Mouse (Mus musculus): Measurements from ENCODE around the gene Scimp. TPM values are rescaled to one million over a fixed set of nuclear protein-coding genes. Genes with fewer than 3 reads are reported as not detected.

The Scimp gene
- total RNA-seq (2014; fragmentation: Nextera tagmentation) (not detected in 2 replicates), total RNA-seq (2017) (0.99 TPM in 1 of 2 replicates, not detected in the other)

GRCm38 (mm10) chr11:70812365-70812764, at the start of gene Scimp:
Scimp (minus strand) TSS chr11:70812586.
- no peak for ATAC-seq (replicated peaks; ENCODE audit: low FRiP score, low TSS enrichment, poor library complexity, severe bottlenecking)

GRCm38 (mm10) chr11:70860371-70860770, 48.0 kb upstream of the Scimp start:
- ATAC-seq (replicated peaks; ENCODE audit: low FRiP score, low TSS enrichment, poor library complexity, severe bottlenecking) = no peak

GRCm38 (mm10) chr11:70846029-70846428, 33.6 kb upstream of the Scimp start:
- no peak for ATAC-seq (replicated peaks; ENCODE audit: low FRiP score, low TSS enrichment, poor library complexity, severe bottlenecking)

DNA sequence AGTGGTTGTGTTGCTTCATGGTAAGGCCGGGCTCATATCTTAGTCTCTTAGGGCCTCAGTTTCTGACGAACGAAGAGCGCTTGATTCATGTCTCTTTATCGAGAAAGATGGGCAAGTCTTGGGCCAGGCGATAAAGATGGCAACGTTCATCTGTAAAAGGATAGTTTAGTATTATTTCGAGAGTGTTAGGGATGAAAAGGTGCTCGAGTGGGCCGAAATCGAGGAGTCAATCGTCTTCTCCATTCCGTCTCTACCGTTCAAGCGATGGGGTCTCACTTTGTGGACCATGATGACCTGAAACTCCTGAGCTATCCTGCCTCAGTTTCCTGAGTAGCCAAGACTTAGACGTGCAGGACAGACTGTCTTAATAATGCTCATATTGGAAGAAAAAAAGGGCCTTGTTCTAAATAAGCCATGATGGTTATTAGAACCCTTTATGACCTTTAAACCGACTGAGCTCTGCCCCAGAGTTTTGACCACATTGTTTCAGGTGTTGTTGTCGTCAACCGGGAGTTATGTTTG, 33.1 kb upstream of the Scimp start:
- no peak for ATAC-seq (replicated peaks; ENCODE audit: low FRiP score, low TSS enrichment, poor library complexity, severe bottlenecking)

GRCm38 (mm10) chr11:70844559-70845456, 32.4 kb upstream of the Scimp start, which contains the start of gene Rabep1:
Rabep1 (plus strand) TSS chr11:70844778.
- ATAC-seq (replicated peaks; ENCODE audit: low FRiP score, low TSS enrichment, poor library complexity, severe bottlenecking) = peak; percentile 92

DNA sequence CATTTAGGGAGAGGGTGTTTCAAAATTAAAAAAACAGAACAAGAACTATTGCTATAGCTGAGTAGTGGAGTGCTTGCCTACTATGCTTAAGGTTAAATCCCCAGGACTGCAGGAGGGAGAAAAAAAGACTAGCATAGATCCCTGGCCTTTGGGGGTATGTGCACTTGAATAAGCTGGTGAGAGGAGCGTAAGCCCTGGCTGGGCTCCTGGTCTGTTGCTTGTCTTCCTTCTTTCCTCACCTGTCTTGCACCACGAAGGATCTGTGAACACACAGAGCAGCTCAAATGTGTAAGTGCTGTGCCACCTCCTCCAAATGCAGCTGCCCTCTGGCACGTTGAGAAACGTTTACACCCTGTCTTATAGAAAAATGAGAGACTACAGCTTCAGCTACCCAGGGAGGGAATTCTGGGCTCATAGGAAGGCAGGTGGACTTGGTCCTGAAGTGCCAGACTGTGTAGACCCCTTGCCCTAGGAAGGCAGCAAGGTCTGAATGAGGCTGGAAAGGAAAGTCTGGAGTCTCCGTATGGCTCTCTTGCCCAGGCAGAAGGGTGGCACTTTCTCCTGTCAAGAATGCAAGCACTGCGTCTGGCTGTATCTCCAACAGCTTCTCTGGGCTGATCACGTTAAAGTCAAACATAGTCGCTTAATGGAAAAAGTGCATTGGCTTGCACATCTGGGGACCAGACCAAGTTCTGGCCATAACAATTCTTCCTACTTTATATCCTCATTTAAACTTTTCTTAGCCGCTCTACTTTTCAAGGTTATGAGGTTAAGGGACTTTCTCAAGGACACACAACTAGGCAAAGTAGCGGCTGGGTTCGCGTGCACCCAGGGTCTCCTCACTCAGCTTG, 31.5 kb upstream of the Scimp start:
- ATAC-seq (replicated peaks; ENCODE audit: low FRiP score, low TSS enrichment, poor library complexity, severe bottlenecking) = no peak

DNA sequence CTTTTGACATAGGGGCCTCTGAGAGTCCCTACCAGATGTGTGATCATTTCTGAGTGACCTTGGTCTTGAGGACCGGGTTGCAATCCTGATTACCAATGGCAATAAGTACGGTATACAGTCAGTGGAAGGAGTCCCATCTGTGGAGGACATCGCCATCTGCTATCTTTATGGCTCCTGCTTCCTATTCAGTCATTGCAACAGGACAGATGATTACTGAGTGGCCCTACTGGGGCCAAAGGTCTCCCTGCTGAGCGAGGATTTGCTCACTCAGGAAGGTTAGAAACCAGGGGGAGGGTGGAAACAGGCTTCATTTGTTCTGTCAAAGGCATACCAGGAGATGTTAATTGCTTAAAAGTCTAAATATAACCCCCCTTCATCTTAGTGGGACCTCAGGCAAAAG, 30.6 kb upstream of the Scimp start:
- ATAC-seq (replicated peaks; ENCODE audit: low FRiP score, low TSS enrichment, poor library complexity, severe bottlenecking) = no peak

DNA sequence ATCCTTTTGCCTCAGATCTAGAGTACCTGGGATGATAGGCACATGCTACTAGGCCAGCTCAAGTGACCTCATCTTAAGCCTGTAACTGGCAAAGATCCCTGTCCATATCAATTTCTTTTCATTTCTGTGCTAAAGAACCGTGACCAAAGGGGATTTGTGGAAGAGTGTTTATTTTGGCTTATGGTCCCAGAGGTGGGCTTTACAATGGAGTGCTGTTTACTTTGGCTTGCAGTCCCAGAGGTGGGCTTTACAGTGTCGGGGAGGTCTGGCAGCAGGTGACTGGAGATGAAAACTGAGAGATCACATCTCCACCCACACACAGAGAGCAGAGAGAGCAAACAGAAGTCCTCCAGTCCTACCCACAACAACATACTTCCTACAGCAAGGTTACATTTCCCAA, 26.2 kb upstream of the Scimp start:
- ATAC-seq (replicated peaks; ENCODE audit: low FRiP score, low TSS enrichment, poor library complexity, severe bottlenecking) = no peak

GRCm38 (mm10) chr11:70837031-70837430, 24.6 kb upstream of the Scimp start:
- ATAC-seq (replicated peaks; ENCODE audit: low FRiP score, low TSS enrichment, poor library complexity, severe bottlenecking) = no peak

DNA sequence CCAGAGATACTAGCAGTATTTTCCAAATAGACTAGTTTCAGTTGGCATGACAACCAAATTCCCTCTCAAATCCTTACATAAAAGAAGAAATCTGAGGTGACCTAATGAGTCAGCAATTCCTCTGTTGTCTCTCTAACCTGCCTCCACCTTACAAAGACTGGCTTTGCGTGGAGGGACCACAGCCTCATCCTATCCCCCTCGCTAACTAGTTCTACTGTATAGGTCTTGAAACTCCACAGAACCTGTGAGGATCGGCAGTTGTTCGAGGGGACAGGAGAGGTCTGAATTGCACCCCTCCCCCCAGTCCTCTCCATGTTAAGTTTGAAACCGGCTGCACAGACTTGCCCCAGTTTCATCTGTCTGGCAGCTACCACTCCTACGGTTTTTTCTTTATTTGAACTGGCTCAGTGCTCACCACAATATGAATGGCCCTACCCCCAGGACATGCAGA, 23.0 kb upstream of the Scimp start:
- no peak for ATAC-seq (replicated peaks; ENCODE audit: low FRiP score, low TSS enrichment, poor library complexity, severe bottlenecking)

DNA sequence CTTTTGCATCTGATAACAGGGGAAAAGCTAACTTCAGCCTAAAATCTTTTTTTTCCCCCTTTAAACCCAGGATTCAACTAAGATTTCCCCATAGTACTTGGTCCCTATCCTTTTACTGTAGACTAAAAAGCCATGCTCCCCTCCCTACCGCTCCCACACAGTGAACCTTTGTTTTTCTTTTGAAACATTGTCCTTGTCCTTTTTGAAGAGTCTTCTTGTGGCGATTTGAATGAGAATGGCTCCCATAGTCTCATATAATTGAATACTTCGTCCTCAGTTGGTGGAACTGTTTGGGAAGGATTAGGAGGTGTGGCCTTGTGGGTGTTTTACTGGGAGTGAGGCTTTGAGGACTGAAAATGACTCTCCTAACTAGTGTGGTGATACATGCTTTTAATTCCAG, 21.4 kb upstream of the Scimp start:
- ATAC-seq (replicated peaks; ENCODE audit: low FRiP score, low TSS enrichment, poor library complexity, severe bottlenecking) = no peak

- no peak for ATAC-seq (replicated peaks; ENCODE audit: low FRiP score, low TSS enrichment, poor library complexity, severe bottlenecking)
Observed at GRCm38 (mm10) chr11:70833408-70833807, 21.0 kb upstream of the Scimp start.

DNA sequence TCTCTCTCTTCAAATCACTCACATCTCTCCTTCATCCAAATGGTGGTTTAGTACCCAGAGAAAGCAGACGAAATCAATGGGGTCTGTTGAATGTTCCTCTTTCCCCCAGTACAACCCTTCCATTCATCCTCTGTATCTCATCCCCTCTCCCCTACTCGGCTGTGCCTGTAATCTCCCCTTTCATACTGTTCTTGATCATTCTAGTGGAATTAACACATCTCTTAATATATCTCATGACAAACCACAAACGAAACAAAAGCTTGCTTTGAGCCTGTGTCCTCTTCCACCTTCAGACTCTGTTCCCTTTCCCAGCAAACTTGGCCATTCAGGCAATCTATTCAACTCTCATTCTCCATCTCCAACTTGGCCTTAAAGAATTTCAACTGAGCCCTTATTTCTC, 18.8 kb upstream of the Scimp start:
- no peak for ATAC-seq (replicated peaks; ENCODE audit: low FRiP score, low TSS enrichment, poor library complexity, severe bottlenecking)

GRCm38 (mm10) chr11:70828975-70829615, 16.7 kb upstream of the Scimp start:
- no peak for ATAC-seq (replicated peaks; ENCODE audit: low FRiP score, low TSS enrichment, poor library complexity, severe bottlenecking)

GRCm38 (mm10) chr11:70826207-70826606, 13.8 kb upstream of the Scimp start:
- ATAC-seq (replicated peaks; ENCODE audit: low FRiP score, low TSS enrichment, poor library complexity, severe bottlenecking) = peak; percentile 75; the same call in 1 of the 2 replicates

- ATAC-seq (replicated peaks; ENCODE audit: low FRiP score, low TSS enrichment, poor library complexity, severe bottlenecking) = no peak
Observed at GRCm38 (mm10) chr11:70821728-70822591, 9.6 kb upstream of the Scimp start.

GRCm38 (mm10) chr11:70820120-70820519, 7.7 kb upstream of the Scimp start:
- no peak for ATAC-seq (replicated peaks; ENCODE audit: low FRiP score, low TSS enrichment, poor library complexity, severe bottlenecking)

GRCm38 (mm10) chr11:70816770-70817169, 4.4 kb upstream of the Scimp start:
- no peak for ATAC-seq (replicated peaks; ENCODE audit: low FRiP score, low TSS enrichment, poor library complexity, severe bottlenecking)

All from megakaryocyte-erythroid progenitor cell, adult 5-6 weeks (primary cell).